Mouse (Mus musculus) T-helper 2 cell (primary cell): ENCODE results near the gene Cc2d1a.

Source experiments
- in situ Hi-C: fragments of 300-600 bp; cut with MboI, MseI; formaldehyde crosslinking; loops from one replicate; pipeline ENCODE4 v1.15.1; 2025; ENCODE audit warnings: high pct_unique_total_duplicates

Gene Cc2d1a

DNA sequence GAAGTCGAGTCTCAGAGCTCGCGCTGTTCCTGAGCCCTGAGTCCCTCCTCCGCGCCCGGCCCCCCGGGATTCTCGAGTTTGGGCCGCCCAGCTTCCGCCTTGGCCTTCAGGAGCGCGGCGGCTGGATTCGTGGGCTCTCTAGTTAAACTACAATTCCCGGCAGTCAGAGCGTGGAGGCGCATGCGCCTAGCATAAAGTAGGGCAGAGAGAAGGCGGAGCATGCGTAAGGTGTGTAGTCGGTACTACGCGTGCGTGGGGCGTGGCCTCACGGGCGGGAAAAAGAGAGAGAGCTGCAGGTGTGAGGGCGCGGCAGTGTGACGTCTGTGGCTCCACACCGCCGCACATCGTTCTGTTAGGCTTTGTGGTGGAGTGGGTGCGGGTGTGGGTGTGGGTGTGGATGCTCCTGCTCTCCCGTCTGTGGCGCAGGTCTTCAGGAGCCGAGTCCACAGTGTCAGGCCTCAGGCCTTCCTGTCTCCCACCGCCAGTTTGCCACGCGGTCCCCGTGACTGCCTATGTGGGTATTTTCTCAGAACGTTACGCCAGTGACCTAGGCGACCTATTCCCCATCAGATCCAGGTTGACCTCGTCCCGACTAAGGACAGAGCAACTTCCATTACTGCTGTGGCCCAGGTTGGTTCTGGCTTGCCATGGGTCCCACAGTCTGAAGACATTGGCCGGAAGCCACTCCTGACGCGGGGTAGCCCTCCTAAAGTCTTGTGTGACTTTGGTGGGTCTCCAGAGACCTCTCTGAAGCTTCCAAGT is at the start of gene Cc2d1a, which contains the start of gene 4930432K21Rik:
TSS of gene Cc2d1a (minus strand) at position 168 of the 762 bp plus-strand sequence.
TSS of gene 4930432K21Rik (plus strand) at position 257 of the 762 bp plus-strand sequence.
- in situ Hi-C loops, result no loop called here

DNA sequence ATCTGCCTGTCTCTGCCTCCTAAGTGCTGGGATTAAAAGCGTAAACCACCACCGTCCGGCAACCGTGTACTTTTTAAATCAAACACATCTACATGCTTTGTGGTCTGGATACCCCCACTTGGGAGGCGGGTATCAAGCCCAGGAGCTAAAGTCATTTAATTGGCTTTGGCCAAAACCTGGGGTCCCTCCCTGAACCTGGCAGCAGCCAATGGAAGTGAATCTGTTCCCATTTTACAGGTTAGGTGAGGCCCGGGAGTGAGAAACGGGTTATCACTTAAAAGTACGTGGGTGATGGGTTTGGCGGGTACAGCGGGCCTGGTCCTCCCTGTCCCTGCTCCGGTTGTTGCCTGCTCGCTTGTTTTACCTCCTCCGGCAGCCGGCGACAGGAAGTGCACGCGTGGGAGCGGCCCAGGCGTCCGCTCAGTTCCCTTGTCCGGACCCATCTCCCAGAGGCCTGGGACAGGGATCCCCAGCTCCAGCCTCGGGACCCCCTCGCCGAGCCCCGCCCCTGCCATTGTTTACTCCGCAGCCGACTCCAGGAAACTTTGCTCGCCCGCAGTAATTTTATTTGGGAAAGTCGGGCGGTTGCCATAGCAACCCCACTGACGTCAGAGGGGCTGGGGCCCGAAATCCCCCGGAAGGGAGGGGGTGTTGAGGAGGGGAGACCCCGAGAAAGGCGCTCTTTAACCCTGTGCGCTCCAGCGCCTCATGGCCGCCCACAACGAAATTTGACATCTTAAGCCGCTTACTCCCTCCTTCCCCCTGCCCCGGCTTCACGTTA is 49.6 kb upstream of the Cc2d1a start:
- in situ Hi-C loops, result no loop called here

DNA sequence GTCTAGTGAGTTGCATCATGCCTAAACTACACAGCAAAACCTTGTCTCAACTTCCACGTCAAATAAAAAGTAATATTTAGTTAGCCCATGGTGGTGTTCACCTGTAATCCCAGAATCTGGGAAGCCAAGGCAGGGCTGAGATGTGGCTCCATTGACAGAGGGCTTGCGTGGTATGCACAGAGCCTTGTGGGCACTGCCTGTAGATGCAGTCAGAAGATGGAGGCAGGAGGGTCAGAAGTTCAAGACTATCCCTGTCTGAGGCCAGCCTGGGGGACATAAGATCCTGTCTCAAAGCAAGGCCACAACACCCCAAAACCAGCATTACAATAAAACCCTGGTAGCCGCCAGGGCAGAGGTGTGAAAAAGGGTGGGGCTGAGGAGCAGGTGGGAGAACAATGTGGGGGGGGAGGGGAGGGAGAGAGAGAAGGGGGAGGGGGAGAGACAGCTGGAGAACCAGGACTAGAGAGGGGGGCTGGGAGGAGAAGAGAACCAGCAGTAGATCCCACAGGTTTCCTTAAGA is 46.5 kb upstream of the Cc2d1a start:
- in situ Hi-C loops, result no loop called here

- in situ Hi-C loops, result no loop called here
Observed at GRCm38 (mm10) chr8:84193566-84193965, 45.8 kb upstream of the Cc2d1a start.

DNA sequence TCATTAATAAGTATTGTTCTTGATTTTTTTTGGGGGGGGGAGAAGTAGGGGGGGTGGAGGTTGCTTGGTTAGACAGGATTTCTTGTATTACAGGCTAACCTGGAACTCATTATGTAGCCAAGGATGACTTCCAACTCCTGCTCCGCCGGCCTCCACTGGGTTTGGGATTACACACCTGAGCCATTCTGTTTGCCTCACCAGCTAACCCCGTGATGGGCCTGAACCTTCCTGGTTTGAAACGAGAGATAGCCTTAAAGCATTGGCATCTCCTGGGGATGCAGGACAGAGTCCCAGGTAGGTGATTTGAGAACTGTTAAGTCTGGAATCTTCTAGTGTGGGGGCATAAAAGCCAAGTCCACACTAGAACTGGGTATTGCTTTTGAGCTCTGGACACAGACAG is 45.4 kb upstream of the Cc2d1a start:
- in situ Hi-C loops, result no loop called here

GRCm38 (mm10) chr8:84192555-84192954 is 44.8 kb upstream of the Cc2d1a start:
- in situ Hi-C loops, result no loop called here

- in situ Hi-C loops, result no loop called here
Observed at GRCm38 (mm10) chr8:84192023-84192422, 44.3 kb upstream of the Cc2d1a start.

DNA sequence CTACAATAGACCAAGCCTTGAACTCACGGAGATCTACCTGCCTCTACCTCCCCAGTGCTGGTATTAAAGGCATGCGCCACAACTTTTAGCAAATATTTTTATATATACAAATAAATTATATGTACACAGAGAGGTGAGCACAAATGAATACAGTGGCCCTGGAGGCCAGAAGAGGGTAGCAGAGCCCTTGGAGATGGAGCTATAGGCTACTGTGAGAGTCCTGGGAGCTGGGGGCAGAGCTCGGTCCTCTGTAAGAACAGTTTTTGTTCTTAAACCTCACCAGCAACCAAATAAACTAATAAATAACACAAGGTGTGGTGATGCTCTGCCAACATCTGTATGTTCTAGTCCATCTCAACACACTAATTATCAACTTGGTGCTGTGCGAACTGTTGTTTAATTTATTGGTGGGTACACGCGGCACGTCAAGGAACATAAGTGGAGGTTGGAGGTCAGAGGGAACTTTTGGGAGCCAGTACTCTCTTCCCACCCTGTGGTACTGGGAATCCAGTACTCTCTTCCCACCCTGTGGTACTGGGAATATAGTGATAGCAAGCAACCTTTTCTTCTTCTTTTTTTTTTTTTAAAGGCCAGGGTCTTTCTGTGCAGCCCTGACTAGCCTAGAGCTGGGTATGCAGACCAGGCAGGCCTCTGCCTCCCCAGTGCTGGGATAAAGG is 42.6 kb upstream of the Cc2d1a start:
- in situ Hi-C loops, result no loop called here

DNA sequence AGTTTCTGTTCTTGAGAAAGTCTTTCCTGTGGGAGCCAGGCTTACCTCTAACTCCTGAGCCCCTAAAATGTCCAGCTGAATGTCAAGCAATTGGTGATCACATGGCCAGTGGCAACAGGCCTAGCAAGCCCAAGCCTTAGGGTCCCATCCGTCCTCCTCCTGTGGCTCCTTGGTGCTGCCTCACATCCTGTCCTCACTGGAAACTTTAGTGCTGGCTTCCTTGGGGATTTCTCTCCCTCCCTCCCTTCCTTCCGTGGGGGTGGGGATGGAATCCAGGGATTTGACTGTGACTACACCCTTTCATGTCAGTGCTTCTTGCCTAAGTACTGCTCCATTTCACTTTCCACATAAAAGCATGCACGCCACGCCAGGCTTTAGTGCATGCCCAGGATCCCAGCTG is 41.9 kb upstream of the Cc2d1a start:
- in situ Hi-C loops, result no loop called here

GRCm38 (mm10) chr8:84188671-84189070 is 40.9 kb upstream of the Cc2d1a start:
- in situ Hi-C loops, result no loop called here

DNA sequence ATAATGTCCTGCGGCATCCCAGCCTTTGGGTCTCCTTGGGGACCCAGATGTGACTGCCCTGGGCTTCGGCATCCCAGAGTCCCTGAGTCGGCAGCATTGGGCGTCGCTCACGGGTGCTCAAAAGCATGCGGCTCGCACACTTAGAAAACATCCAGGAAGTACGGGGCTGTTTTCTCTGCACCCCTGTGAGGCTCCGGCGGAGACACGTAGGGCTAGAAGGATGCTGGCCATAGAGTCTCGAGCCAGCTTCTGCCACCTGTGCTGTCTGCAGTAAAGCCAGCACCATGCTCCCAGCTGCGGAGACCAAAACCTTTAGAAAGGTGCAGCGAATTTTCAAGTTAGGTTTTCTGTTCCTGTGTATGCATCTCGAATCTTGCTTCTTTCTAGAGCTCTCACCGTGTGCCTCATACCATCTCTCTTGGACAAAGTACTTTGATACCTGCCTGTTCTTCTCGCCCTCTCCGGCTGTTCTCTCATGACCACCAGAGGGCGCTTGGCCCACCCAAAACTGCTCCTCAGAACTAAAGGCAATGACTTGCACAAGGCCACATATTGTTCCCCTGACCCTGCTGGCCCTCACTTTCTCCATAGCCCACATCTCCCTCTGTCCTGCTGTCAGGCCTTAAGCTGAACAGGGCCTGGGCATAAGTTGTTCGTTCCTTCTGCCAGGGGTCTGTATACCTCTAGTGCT is 39.5 kb upstream of the Cc2d1a start:
- in situ Hi-C loops, result no loop called here

- in situ Hi-C loops, result no loop called here
Observed at GRCm38 (mm10) chr8:84186547-84186946, 38.8 kb upstream of the Cc2d1a start.

GRCm38 (mm10) chr8:84185117-84185516 is 37.4 kb upstream of the Cc2d1a start, which contains the start of gene Nanos3:
Nanos3 (minus strand) TSS chr8:84185217.
- in situ Hi-C loops, result no loop called here

DNA sequence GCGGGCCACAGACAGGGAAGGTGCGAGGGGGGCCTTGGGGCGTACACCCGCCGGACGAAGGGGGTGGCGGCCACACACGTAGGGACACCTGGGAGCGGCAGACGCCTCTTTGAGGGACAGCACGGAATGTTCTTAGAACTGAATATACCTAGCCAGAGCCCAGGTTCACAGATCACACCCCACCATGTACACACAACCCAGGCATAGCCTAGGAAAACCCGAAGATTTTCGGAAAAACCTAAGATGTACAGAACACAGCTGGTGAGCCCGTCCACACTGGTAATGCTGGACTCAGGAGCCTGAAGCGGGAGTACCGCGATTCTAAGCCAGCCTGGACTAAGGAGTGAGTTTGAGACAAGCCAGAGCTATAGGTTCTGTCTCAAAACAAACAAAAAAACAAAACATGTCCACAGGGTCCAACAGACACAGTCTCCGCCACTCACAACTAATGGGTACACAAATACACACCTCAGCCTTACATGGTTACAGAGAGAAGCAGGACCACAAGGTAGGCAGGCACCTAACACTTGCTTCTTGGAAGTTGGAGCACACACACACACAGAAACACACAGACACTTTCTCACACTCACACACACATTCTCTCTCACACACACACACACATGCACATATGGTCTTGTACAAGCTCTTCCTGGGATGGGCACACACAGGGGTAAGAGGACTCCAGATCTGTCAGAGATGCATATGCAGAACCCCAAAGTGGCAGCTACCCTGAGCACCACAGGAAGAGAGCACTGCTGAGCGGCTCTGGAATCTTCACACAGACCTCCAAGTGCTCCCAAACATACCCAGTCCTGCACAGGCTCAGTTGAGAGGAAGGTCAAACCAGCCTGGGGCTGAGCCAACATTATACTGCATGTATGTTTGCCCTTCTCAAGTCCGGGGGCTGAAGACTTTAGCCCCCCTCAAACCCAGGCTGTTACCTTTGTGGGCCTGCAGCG is 36.6 kb upstream of the Cc2d1a start:
- in situ Hi-C loops, result no loop called here

DNA sequence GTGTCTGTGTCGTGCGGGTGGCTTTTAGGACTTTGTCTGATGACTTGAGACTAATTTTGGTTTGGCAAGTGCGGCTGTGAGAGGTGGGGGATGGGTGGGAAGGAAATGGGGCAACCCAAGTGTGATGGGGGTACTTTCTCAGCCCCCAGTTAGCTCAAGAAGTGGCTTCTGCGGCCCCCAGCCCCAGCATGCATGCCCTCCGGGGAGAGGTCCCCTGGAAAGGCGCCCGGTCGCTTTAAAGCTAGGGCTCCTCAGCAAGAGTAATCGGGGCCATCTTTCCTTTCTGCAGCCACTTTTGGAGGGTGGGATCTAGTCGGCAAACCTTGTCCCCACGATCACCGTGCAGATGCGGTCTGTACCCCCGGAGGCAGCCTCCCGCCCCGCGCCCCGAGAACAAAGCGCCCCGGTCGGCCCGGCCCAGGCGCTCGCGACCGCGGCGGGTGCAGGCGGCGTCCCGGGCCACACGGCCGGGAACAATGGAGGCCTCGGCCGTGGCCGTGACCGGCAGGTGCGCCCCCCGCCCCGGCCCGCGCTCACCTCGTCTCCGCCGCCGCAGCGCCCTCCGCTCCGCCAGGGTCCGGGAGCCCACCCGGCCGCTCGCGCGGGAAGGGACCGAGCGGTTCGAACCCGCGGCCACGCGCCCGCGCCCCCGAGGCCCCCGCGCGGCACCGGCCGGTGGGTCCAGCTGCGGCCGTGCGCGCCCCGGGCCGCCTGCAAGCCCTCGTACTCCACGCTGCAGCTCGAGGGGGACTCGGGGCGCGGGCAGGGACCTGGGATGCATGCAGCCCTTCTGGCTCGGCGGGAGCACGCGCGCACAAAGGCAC is 35.7 kb upstream of the Cc2d1a start:
- in situ Hi-C loops, result no loop called here

DNA sequence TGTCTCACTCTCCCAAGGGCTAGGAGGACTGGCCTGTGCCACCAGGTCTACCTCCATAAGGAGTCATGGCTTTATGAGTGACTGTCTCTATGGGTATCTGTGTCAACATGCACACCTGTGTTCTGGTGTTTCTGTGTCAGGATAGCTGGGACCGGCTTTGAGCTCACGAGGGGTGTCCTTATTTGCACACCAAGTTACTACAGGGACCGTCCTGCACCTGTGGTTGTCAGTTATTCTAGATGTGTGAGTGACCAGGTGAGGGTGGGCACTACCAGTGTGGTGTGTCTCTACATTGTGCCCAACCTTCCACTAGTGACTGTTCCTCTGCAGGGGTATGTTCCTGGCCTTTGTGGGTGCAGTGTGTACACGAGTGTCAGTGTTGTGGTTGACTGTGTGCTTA is 35.1 kb upstream of the Cc2d1a start:
- in situ Hi-C loops, result no loop called here

- in situ Hi-C loops, result no loop called here
Observed at GRCm38 (mm10) chr8:84180530-84181190, 32.9 kb upstream of the Cc2d1a start.

GRCm38 (mm10) chr8:84179946-84180345 is 32.2 kb upstream of the Cc2d1a start:
- in situ Hi-C loops, result no loop called here

DNA sequence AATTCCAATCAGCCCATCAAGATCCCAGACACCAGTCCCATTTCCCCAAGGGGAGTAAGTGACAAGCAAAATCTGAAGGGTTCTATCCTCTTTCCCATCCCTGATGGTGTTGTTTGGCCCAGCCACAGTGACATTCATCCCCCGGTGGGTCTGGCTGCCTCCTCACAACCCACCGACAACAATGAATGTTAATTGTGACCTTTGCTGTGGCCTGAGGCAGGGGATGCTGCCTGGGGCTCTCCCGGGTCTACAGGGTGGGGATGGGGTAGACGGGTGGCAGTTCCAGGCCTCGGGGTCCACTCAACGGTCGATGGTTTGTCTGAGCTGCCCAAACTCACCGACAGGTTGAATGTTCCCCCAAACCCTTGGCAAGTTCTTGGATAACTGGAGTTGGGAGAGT is 30.9 kb upstream of the Cc2d1a start:
- in situ Hi-C loops, result no loop called here
